Mouse (Mus musculus) testis, adult 2 months (tissue): ENCODE results near the gene Hcrtr1. TPM values are rescaled to one million over a fixed set of nuclear protein-coding genes. Genes with fewer than 3 reads are reported as not detected.

ENCODE experiments used
- H3K27ac ChIP-seq: fragments of 200-500 bp; 2 replicates; pipeline ENCODE4 v1.5.1; 2012; ENCODE audit warnings: low read depth, low read length; ENCODE audit not compliant: control insufficient read depth, insufficient read depth
- H3K27me3 ChIP-seq: fragments of 200-500 bp; 2 replicates; pipeline ENCODE4 v1.6.1; 2012; ENCODE audit warnings: mild to moderate bottlenecking, low read length, moderate library complexity; ENCODE audit not compliant: control insufficient read depth, insufficient read depth
- H3K36me3 ChIP-seq: fragments of 200-500 bp; 2 replicates; pipeline ENCODE4 v1.6.1; 2012; ENCODE audit warnings: mild to moderate bottlenecking, low read length; ENCODE audit not compliant: control insufficient read depth, insufficient read depth
- H3K4me1 ChIP-seq: fragments of 200-500 bp; 2 replicates; pipeline ENCODE4 v1.6.1; 2012; ENCODE audit warnings: low read length; ENCODE audit not compliant: control insufficient read depth, insufficient read depth
- H3K4me3 ChIP-seq: fragments of 200-500 bp; 2 replicates; pipeline ENCODE4 v1.5.1; 2012; ENCODE audit warnings: low read depth, mild to moderate bottlenecking, low read length, moderate library complexity, mixed read lengths; ENCODE audit not compliant: control insufficient read depth
- CTCF ChIP-seq: fragments of 200-500 bp; IDR thresholded peaks from 2 replicates; pipeline ENCODE4 v1.5.1; 2012; ENCODE audit warnings: low read depth, mild to moderate bottlenecking, inconsistent platforms, low read length, moderate library complexity; ENCODE audit not compliant: control insufficient read depth, insufficient read depth, insufficient replicate concordance
- POLR2A ChIP-seq: fragments of 200-500 bp; IDR thresholded peaks from 2 replicates; pipeline ENCODE4 v1.6.1; 2012; ENCODE audit warnings: low read depth, mild to moderate bottlenecking, inconsistent platforms, low read length, moderate library complexity; ENCODE audit not compliant: control insufficient read depth
- polyA plus RNA-seq: library from polyadenylated mRNA; depleted of rRNA; stranded (reverse); fragments of >200 nt; gene quantifications from 2 replicates; pipeline ENCODE4 v1.2.3, GENCODE M21; 2012

Gene Hcrtr1
- polyA plus RNA-seq, 1 experiment = 0.07 TPM

GRCm38 (mm10) chr4:130167321-130167720, 28.2 kb upstream of the Hcrtr1 start:
- Histone ChIP-seq H3K27ac (no peak overlapping the region), H3K4me1 (peaks cover 32% of the 10 kb centered on the region), H3K36me3 (no peaks in the 10 kb centered on the region), H3K27me3 (no peaks in the 10 kb centered on the region), H3K4me3 (no peak overlapping the region; the same call in 1 of the 2 replicates)
- no peak for TF ChIP-seq CTCF
- TF ChIP-seq POLR2A = no peak

GRCm38 (mm10) chr4:130166592-130166991, 27.4 kb upstream of the Hcrtr1 start:
- TF ChIP-seq POLR2A (no peak), CTCF (no peak)
- Histone ChIP-seq H3K36me3 (no peaks in the 10 kb centered on the region), H3K4me3 (no peak overlapping the region), H3K4me1 (peaks cover 32% of the 10 kb centered on the region), H3K27ac (no peak overlapping the region), H3K27me3 (no peaks in the 10 kb centered on the region)

- H3K27ac ChIP-seq = no peak overlapping the region
- TF ChIP-seq CTCF = no peak
- no peak for TF ChIP-seq POLR2A
- no peaks in the 10 kb centered on the region for H3K36me3 ChIP-seq
- H3K27me3 ChIP-seq = no peaks in the 10 kb centered on the region
- H3K4me3 ChIP-seq = no peak overlapping the region; the same call in 1 of the 2 replicates
- H3K4me1 ChIP-seq = peaks cover 32% of the 10 kb centered on the region
These were observed 26.9 kb upstream of the Hcrtr1 start for GRCm38 (mm10) chr4:130166061-130166460.

- Histone ChIP-seq H3K27me3 (no peaks in the 10 kb centered on the region), H3K36me3 (no peaks in the 10 kb centered on the region), H3K27ac (no peak overlapping the region), H3K4me3 (no peak overlapping the region), H3K4me1 (peaks cover 32% of the 10 kb centered on the region)
- TF ChIP-seq CTCF (no peak), POLR2A (no peak)
These were observed 25.0 kb upstream of the Hcrtr1 start for GRCm38 (mm10) chr4:130164121-130164520.

- Histone ChIP-seq H3K36me3 (no peaks in the 10 kb centered on the region), H3K27ac (no peak overlapping the region), H3K4me1 (peaks cover 32% of the 10 kb centered on the region), H3K4me3 (no peak overlapping the region), H3K27me3 (no peaks in the 10 kb centered on the region)
- TF ChIP-seq POLR2A (no peak), CTCF (no peak)
These were observed 24.3 kb upstream of the Hcrtr1 start for GRCm38 (mm10) chr4:130163391-130163861.

- TF ChIP-seq POLR2A (no peak), CTCF (no peak)
- Histone ChIP-seq H3K4me1 (peaks cover 17% of the 10 kb centered on the region), H3K27me3 (no peaks in the 10 kb centered on the region), H3K27ac (no peak overlapping the region), H3K36me3 (no peaks in the 10 kb centered on the region), H3K4me3 (no peak overlapping the region)
These were observed 22.2 kb upstream of the Hcrtr1 start for GRCm38 (mm10) chr4:130161349-130161748.

GRCm38 (mm10) chr4:130156812-130157371, 17.7 kb upstream of the Hcrtr1 start:
- Histone ChIP-seq H3K27me3 (no peaks in the 10 kb centered on the region), H3K4me1 (no peaks in the 10 kb centered on the region), H3K4me3 (no peak overlapping the region), H3K27ac (no peak overlapping the region), H3K36me3 (no peaks in the 10 kb centered on the region)
- no peak for TF ChIP-seq CTCF
- no peak for TF ChIP-seq POLR2A

GRCm38 (mm10) chr4:130154250-130154649, 15.1 kb upstream of the Hcrtr1 start:
- Histone ChIP-seq H3K27ac (no peak overlapping the region), H3K4me1 (peaks cover under 1% of the 10 kb centered on the region; the same call in 1 of the 2 replicates), H3K4me3 (no peak overlapping the region), H3K27me3 (no peaks in the 10 kb centered on the region), H3K36me3 (no peaks in the 10 kb centered on the region)
- no peak for TF ChIP-seq POLR2A
